Mouse (Mus musculus) heart, adult 18-20 months (tissue): ENCODE results near the gene Sh3pxd2b. TPM values are rescaled to one million over a fixed set of nuclear protein-coding genes. Genes with fewer than 3 reads are reported as not detected.

Experiments used
- DNase-seq, 2 experiments: peaks; one replicate each; pipeline ENCODE4 v3.0.0; 2021 to 2022; ENCODE audit warnings: mixed read lengths in 1 of 2
- total RNA-seq, 2 experiments: library from RNA; stranded (reverse); gene quantifications; 2 replicates each; pipeline ENCODE4 v1.2.3; 2021

The Sh3pxd2b gene
- total RNA-seq, 2 experiments from 2014 or later, result 5.9 to 6.1 TPM

DNA sequence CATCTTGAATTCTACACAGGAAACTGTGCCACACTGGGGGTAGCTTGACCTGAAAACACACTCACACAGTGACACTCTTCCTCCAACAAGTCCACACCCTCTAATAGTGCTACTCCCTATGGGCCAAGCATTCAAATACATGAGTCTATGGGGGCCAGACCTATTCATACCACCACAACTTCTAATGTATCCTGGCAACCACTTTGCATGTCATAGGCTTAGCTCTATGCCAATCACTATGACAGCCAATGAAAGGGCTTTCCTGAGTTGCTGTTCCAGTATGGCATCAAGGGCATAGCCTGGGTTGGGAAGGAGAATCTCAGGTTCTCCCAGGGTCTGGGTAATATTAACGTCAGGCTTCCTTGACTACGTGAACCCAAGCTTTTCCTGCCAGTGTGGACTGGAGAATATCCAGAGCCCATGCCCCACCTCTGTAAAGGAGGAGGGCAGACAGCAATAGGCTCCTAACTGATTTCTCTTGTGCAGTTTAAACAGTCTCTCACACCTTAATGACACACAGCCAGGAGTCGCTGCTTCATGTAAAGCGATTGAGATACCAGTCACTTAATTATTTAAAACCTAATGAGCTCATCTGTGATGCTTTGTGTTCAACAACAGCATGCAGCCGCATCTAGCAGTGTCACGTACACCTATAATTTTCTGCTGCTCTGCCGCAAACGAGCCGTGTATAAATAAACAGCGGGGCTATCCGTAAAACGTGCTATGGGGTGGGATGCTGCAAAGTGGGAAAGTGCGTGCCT is 25.8 kb downstream of the Sh3pxd2b start:
- no peak for DNase-seq

- DNase-seq, result no peak
These were observed 26.5 kb downstream of the Sh3pxd2b start for GRCm38 (mm10) chr11:32374027-32374589.

DNA sequence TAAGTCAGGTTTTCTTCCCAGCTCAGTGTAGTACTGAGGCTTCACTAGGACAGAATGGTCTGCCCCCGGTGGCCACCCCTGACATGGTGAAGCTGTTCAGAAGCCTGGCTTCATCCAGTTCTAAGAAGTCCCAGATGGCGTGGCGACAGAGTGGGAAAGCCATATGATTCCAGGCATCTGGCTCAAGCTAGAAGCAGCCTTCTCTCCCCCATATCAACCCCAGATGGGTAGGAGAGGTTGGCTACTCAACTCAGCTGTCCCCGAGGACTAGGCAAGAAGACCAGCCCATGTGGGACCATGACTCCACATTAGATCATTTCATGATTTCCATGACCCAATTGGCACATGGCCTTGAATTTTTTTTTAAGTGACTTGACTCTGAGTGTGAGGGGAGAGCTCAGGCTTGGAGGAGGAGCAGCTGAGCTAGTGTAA is 27.5 kb downstream of the Sh3pxd2b start:
- peak; percentile 71 to 82 for DNase-seq

DNA sequence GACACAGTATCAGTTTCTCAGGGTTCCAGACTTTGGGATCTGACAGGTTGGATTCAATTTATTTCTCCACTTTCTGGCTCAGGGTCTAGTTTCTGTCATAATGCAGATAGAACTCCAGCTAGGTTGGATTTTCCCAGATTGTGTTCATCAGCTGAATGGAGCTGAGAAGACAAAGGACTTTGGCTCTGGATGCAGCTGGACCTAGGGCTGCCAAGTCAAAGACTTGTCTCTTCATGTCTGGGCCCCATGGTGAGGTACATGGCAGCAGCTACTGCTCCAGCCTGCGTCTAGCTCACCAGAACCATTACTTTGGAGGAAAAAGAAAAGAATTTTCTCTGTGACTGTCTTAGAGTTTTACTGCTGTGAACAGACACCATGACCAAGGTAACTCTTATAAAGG is 28.5 kb downstream of the Sh3pxd2b start:
- DNase-seq, result no peak

- DNase-seq, result no peak
These were observed 32.3 kb downstream of the Sh3pxd2b start for GRCm38 (mm10) chr11:32379910-32380309.

- DNase-seq, result peak; percentile 65 to 86
These were observed 35.9 kb downstream of the Sh3pxd2b start for GRCm38 (mm10) chr11:32383341-32384134.

DNA sequence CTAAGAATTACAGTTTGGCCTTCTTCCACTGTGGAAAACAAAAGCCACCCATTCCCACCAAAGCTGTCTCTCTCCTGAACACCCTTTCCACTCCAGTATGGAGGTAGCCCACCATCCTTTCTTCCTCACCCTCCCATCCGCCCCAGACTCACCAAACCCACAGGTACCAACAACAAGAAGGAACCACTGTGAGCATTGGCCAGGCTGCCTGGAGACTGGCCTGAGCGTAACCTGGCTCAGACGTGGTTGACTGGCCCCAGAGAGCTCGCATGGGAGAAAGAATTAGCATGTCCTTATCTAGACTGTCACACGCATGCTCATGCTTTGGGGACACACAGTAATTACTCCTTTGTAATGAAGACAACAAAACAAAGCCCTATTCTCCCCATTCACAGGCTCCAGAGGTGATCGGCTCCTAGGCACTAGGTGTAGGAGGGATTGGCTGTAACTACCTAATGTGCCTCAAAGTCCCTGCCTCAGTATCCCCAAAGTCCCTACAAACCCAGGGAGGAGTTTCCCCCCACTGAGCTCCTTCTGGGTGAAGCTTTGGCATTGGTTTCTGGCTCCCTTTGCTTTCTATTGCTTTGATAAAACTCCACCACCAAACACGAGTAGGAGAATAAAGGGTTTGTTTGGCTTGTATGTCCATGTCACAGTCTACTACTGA is 36.6 kb downstream of the Sh3pxd2b start:
- DNase-seq, result no peak

DNA sequence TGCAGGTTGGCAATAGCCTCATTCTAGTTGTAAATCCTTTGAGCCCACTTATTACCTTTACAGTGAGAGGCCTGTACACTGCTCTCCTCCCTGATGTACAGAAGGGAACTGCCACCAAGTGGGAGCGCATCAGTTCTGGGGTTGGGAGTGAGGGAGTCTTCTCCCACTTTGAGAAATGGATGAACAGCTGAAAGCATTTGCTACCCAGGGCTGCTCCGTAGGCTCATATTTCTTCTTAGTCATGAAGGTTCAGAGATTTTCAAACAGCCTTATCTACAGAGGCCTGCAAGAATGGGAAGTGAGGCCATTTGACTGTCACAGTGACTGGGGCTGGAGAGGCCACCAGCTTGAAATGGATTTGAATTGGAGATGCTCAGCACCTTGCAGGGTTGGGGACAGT is 38.4 kb downstream of the Sh3pxd2b start:
- DNase-seq, result no peak

- no peak for DNase-seq
These were observed 40.4 kb downstream of the Sh3pxd2b start for GRCm38 (mm10) chr11:32388064-32388463.

- DNase-seq, result no peak
These were observed 45.5 kb downstream of the Sh3pxd2b start for GRCm38 (mm10) chr11:32393095-32393494.

- DNase-seq, result no peak
These were observed 48.2 kb downstream of the Sh3pxd2b start for GRCm38 (mm10) chr11:32395791-32396190.

- peak; percentile 58 to 68 for DNase-seq
These were observed 50.8 kb downstream of the Sh3pxd2b start for GRCm38 (mm10) chr11:32398446-32398845.

DNA sequence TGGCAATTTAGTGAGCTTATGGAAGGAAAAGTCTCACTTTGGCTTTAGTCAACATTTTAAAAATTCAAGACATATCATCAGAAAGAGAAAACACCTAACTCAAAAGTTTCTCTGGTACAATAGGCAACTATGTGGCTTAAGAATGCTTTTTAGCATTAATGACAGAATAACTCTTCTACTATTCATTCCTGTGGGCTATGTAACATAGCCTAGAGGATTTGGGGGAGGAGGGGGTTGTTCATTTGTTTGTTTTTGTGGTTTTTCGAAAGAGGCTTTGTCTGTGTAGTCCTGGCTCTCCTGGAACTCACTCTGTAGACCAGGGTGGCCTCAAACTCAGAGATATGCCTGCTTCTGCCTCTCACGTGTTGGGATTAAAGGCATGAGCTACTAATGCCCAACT is 51.6 kb downstream of the Sh3pxd2b start:
- DNase-seq, result no peak

GRCm38 (mm10) chr11:32402712-32403111 is 55.1 kb downstream of the Sh3pxd2b start:
- no peak for DNase-seq

GRCm38 (mm10) chr11:32404708-32405107 is 57.1 kb downstream of the Sh3pxd2b start:
- no peak for DNase-seq

DNA sequence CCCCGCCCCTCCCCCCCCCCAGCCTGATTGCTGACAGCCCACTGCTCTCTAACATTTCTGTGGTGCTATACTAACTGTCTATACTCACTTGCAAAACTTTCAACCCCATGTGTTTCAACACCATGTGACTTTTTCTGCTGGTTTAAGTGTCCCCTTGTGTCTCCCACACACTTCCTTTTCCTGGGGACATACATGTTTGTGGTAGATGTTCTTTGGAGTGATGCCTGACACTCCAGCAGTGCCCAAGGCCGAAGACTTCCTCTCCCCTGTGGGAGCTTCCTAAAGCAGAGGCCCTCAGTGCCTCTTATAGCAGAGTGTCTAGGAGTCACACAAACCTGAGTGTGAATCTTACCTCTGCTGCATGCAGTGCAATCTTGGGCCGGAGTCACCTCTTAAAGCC is 60.2 kb downstream of the Sh3pxd2b start:
- DNase-seq, result peak in 1 of 2 experiments; percentile 36

- no peak for DNase-seq
These were observed 61.4 kb downstream of the Sh3pxd2b start for GRCm38 (mm10) chr11:32409052-32409451.

- no peak for DNase-seq
These were observed 62.4 kb downstream of the Sh3pxd2b start for GRCm38 (mm10) chr11:32409823-32410562.

DNA sequence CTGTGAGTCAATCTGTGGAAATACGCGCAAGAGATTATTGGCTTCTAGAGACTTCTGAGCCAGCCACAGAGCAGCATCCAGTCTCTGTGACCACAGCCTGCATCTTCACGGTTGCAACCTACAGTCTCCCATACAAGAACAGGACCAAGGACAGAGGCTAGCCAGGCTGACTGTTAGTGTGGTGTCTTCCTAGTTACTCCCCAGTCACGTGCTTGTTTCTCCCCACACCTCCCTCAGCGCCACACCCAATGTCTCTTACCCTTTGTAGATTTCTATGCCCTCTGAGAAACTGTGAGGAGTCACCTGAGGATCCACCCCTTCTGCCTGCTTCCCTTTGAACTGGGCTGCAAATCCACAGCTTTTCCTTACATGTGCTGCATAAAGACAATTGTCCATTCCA is 72.4 kb downstream of the Sh3pxd2b start:
- no peak for DNase-seq

GRCm38 (mm10) chr11:32423311-32423710 is 75.7 kb downstream of the Sh3pxd2b start:
- DNase-seq, result no peak

GRCm38 (mm10) chr11:32424600-32424999 is 77.0 kb downstream of the Sh3pxd2b start:
- no peak for DNase-seq
